9 mouse cellular contexts compared by ENCODE assay signal in genomic region chr14:78538572-78539320, GRCm38 (mm10). TPM values are rescaled to one million over a fixed set of nuclear protein-coding genes. Genes with fewer than 3 reads are reported as not detected.
A peak's percentile ranks its signal among the peaks of the same experiment; 100 is the strongest.
DNase-seq lines count a peak whose midpoint lies in the region; ATAC-seq and TF ChIP-seq lines count a peak whose summit lies in the region.
"Had no signal": no experiment of that assay in that cellular context is flagged by ENCODE, and none has a peak within 500 bp of the region (broad histone marks: within the 10 kb centered on the region; RNA-seq: fewer than 3 reads in every experiment).

No protein-coding gene starts in this region.

- H3K27me3 ChIP-seq in forebrain, embryonic 10.5 days (ENCODE audit: poor library complexity, severe bottlenecking) = no peaks in the 10 kb centered on the region
- no peaks in the 10 kb centered on the region for H3K27me3 ChIP-seq in forebrain, postnatal 0 days (ENCODE audit: insufficient read depth, low read length)
- H3K27me3 ChIP-seq in kidney, embryonic 16.5 days (ENCODE audit: insufficient read depth, low read length) = no peaks in the 10 kb centered on the region

- no peak overlapping the region for H3K4me3 ChIP-seq in forebrain, embryonic 10.5 days
- no peak overlapping the region for H3K4me3 ChIP-seq in forebrain, postnatal 0 days (ENCODE audit: low read depth, low read length)
- H3K4me3 ChIP-seq in kidney, embryonic 16.5 days (ENCODE audit: low read length) = no peak overlapping the region

- TF ChIP-seq CTCF in forebrain, postnatal 0 days (IDR thresholded peaks at IDR 0.05; ENCODE audit: low read depth) = no peak

- 0 out of 2 replicates have a peak overlapping the region, but pooled peaks have one; percentile 3 for H3K27ac ChIP-seq in forebrain, embryonic 10.5 days
- no peak overlapping the region for H3K27ac ChIP-seq in forebrain, postnatal 0 days (ENCODE audit: low read depth, low read length)
- peak overlapping the region; percentile 66 for H3K27ac ChIP-seq in kidney, embryonic 16.5 days (ENCODE audit: low read length)

- peaks cover 39% of the 10 kb centered on the region for H3K4me1 ChIP-seq in forebrain, embryonic 10.5 days
- H3K4me1 ChIP-seq in forebrain, postnatal 0 days (ENCODE audit: insufficient read depth) = peaks cover 15% of the 10 kb centered on the region; the same call in 1 of the 2 replicates
- H3K4me1 ChIP-seq in kidney, embryonic 16.5 days (ENCODE audit: insufficient read depth, low read length) = peaks cover 26% of the 10 kb centered on the region

- no peaks in the 10 kb centered on the region for H3K9me3 ChIP-seq in forebrain, embryonic 10.5 days
- H3K9me3 ChIP-seq in forebrain, postnatal 0 days (ENCODE audit: low read length) = no peaks in the 10 kb centered on the region
- no peaks in the 10 kb centered on the region for H3K9me3 ChIP-seq in kidney, embryonic 16.5 days (ENCODE audit: low read length)

- H3K36me3 ChIP-seq in forebrain, embryonic 10.5 days (replicated peaks) = no peaks in the 10 kb centered on the region
- H3K36me3 ChIP-seq in forebrain, postnatal 0 days (ENCODE audit: insufficient read depth) = no peaks in the 10 kb centered on the region
- H3K36me3 ChIP-seq in kidney, embryonic 16.5 days (ENCODE audit: insufficient read depth, low read length) = no peaks in the 10 kb centered on the region

- WGBS in forebrain, embryonic 10.5 days = 43% methylated on average over 5 of the region's 5 CpGs
- 44% methylated on average over 5 of the region's 5 CpGs for WGBS in forebrain, postnatal 0 days
- 23% methylated on average over 5 of the region's 5 CpGs for WGBS in kidney, embryonic 16.5 days

- peak; percentile 32 for DNase-seq in forebrain, embryonic 10.5 days (ENCODE audit: extremely low spot score, low spot score)
- no peak for DNase-seq in forebrain, postnatal 0 days
- peak; percentile 54 for DNase-seq in NIH3T3 (ENCODE audit: low read depth)
- DNase-seq in fibroblast of lung, adult 2 months (ENCODE audit: low read depth) = peak; percentile 61
- no peak for DNase-seq in adrenal gland, postnatal 10 days
- no peak for DNase-seq in thymus, adult 18-20 months
- no peak for DNase-seq in left cerebral cortex, adult 8-10 months (ENCODE audit: low spot score in 2 of 2)
- DNase-seq: liver, postnatal 0 days had no signal

- no peak overlapping the region for H3K4me2 ChIP-seq in forebrain, postnatal 0 days (ENCODE audit: low read depth)
- H3K4me2 ChIP-seq in kidney, embryonic 16.5 days (replicated peaks; ENCODE audit: low read depth, low read length) = no peak overlapping the region

- H3K9ac ChIP-seq in forebrain, postnatal 0 days = no peak overlapping the region
- no peak overlapping the region for H3K9ac ChIP-seq in kidney, embryonic 16.5 days (replicated peaks; ENCODE audit: low read length)
- H3K9ac ChIP-seq: liver, postnatal 0 days had no signal

- ATAC-seq in forebrain, postnatal 0 days = no peak
- ATAC-seq in kidney, embryonic 16.5 days (ENCODE audit: low FRiP score, low TSS enrichment) = peak; percentile 24; the same call in 1 of the 2 replicates
- ATAC-seq: liver, postnatal 0 days had no signal

RNA-seq across cellular contexts. Expression of gene Akap11, which starts 2.1 kb away (rescaled TPM):
- polyA plus RNA-seq in forebrain, embryonic 10.5 days (2016; fragmentation: Nextera tagmentation; extraction: Ambion mirVana) = 18.2 and 18.7 TPM in 2 replicates
- total RNA-seq in forebrain, postnatal 0 days (2014; rRNA removed) = 99.9 and 117 TPM in 2 replicates
- 20.3 and 32.9 TPM in 2 replicates for polyA plus RNA-seq in forebrain, postnatal 0 days (2015; fragmentation: Nextera tagmentation; extraction: Ambion mirVana)
- 18.6 and 21.2 TPM in 2 replicates for polyA plus RNA-seq in kidney, embryonic 16.5 days (2015; fragmentation: Nextera tagmentation; extraction: Ambion mirVana)
- 10 to 100 TPM; 38.8 to 41.2 TPM for total RNA-seq in adrenal gland, postnatal 10 days (2021)
- total RNA-seq in left cerebral cortex, adult 8-10 months (2022) = 100 to 1,000 TPM; 167 to 206 (median 186) TPM

Comparison
In these comparisons a context has a peak if more than half of its experiments do, and no peak if none do; other contexts are left out.
1. DNase-seq: peak in forebrain, embryonic 10.5 days (single experiment), NIH3T3 (single experiment) and fibroblast of lung, adult 2 months (single experiment); none in forebrain, postnatal 0 days (single experiment), adrenal gland, postnatal 10 days (single experiment), thymus, adult 18-20 months (0 of 2) and left cerebral cortex, adult 8-10 months (0 of 2).